Mouse (Mus musculus): ENCODE results near the gene Nek8. TPM values are rescaled to one million over a fixed set of nuclear protein-coding genes. Genes with fewer than 3 reads are reported as not detected.
A peak's percentile ranks its signal among the peaks of the same experiment; 100 is the strongest.
"Not testable (repeated sequence)": the region's sequence is repeated elsewhere in the genome, so short reads cannot be mapped to it uniquely, and the experiment has no call there.

The Nek8 gene
- polyA plus RNA-seq, 1 experiment from 2014 or later: 20.6 TPM

GRCm38 (mm10) chr11:78184702-78185101, 8.2 kb upstream of the Nek8 start:
- not testable (repeated sequence) for ATAC-seq (ENCODE audit: low read depth); H3K27ac ChIP-seq (ENCODE audit: low read length); H3K4me2 ChIP-seq (ENCODE audit: low read depth, low read length); H3K9me3 ChIP-seq (ENCODE audit: control insufficient read depth, low read length); H3K27me3 ChIP-seq (ENCODE audit: control insufficient read depth, insufficient read depth, low read depth, low read length); H3K4me3 ChIP-seq (ENCODE audit: low read length); H3K9ac ChIP-seq (ENCODE audit: low read length)
- Histone ChIP-seq H3K36me3 (ENCODE audit: control insufficient read depth, insufficient read depth, low read length) (peaks cover 18% of the 10 kb centered on the region), H3K4me1 (replicated peaks; ENCODE audit: control insufficient read depth, insufficient read depth, low read length) (peaks cover 30% of the 10 kb centered on the region)
- 93% methylated on average over 6 of the region's 6 CpGs for WGBS

GRCm38 (mm10) chr11:78183884-78184514, 7.5 kb upstream of the Nek8 start:
- no peak for ATAC-seq (ENCODE audit: low read depth)
- Histone ChIP-seq H3K27me3 (ENCODE audit: control insufficient read depth, insufficient read depth, low read depth, low read length) (no peaks in the 10 kb centered on the region), H3K4me3 (ENCODE audit: low read length) (peak overlapping the region; percentile 95), H3K4me1 (replicated peaks; ENCODE audit: control insufficient read depth, insufficient read depth, low read length) (peaks cover 34% of the 10 kb centered on the region), H3K27ac (ENCODE audit: low read length) (no peak overlapping the region), H3K9ac (ENCODE audit: low read length) (no peak overlapping the region), H3K4me2 (ENCODE audit: low read depth, low read length) (peak overlapping the region; percentile 24), H3K36me3 (ENCODE audit: control insufficient read depth, insufficient read depth, low read length) (peaks cover 18% of the 10 kb centered on the region), H3K9me3 (ENCODE audit: control insufficient read depth, low read length) (no peaks in the 10 kb centered on the region)
- 35% methylated on average over 10 of the region's 10 CpGs for WGBS

GRCm38 (mm10) chr11:78182961-78183844, 6.7 kb upstream of the Nek8 start, which contains the start of gene Rpl23a:
Gene Rpl23a, minus strand, starts transcription at chr11:78183584.
- Histone ChIP-seq H3K27ac (ENCODE audit: low read length) (peak within 1 kb of the TSS; percentile 92), H3K9ac (ENCODE audit: low read length) (peak within 1 kb of the TSS; percentile 94), H3K4me2 (ENCODE audit: low read depth, low read length) (peak within 1 kb of the TSS; percentile 81), H3K4me3 (ENCODE audit: low read length) (peak within 1 kb of the TSS; percentile 95), H3K36me3 (ENCODE audit: control insufficient read depth, insufficient read depth, low read length) (peaks cover 18% of the 10 kb centered on the region), H3K27me3 (ENCODE audit: control insufficient read depth, insufficient read depth, low read depth, low read length) (no peaks in the 10 kb centered on the region), H3K4me1 (replicated peaks; ENCODE audit: control insufficient read depth, insufficient read depth, low read length) (peaks cover 35% of the 10 kb centered on the region), H3K9me3 (ENCODE audit: control insufficient read depth, low read length) (no peaks in the 10 kb centered on the region)
- peak; percentile 85 for ATAC-seq (ENCODE audit: low read depth)
- WGBS: under 1% methylated on average over 38 of the region's 38 CpGs

GRCm38 (mm10) chr11:78182450-78182849, 6.0 kb upstream of the Nek8 start:
- H3K27me3 ChIP-seq (ENCODE audit: control insufficient read depth, insufficient read depth, low read depth, low read length): no peaks in the 10 kb centered on the region
- peaks cover 18% of the 10 kb centered on the region for H3K36me3 ChIP-seq (ENCODE audit: control insufficient read depth, insufficient read depth, low read length)
- H3K27ac ChIP-seq (ENCODE audit: low read length): peak overlapping the region; percentile 92
- H3K9ac ChIP-seq (ENCODE audit: low read length): peak overlapping the region; percentile 94
- peak overlapping the region; percentile 95 for H3K4me3 ChIP-seq (ENCODE audit: low read length)
- peak overlapping the region; percentile 81 for H3K4me2 ChIP-seq (ENCODE audit: low read depth, low read length)
- WGBS: 3% methylated on average over 7 of the region's 7 CpGs
- no peak for ATAC-seq (ENCODE audit: low read depth)
- peaks cover 36% of the 10 kb centered on the region for H3K4me1 ChIP-seq (replicated peaks; ENCODE audit: control insufficient read depth, insufficient read depth, low read length)
- H3K9me3 ChIP-seq (ENCODE audit: control insufficient read depth, low read length): no peaks in the 10 kb centered on the region

- Histone ChIP-seq H3K4me2 (ENCODE audit: low read depth, low read length) (peak overlapping the region; percentile 81), H3K36me3 (ENCODE audit: control insufficient read depth, insufficient read depth, low read length) (peaks cover 18% of the 10 kb centered on the region), H3K4me3 (ENCODE audit: low read length) (peak overlapping the region; percentile 95), H3K9me3 (ENCODE audit: control insufficient read depth, low read length) (no peaks in the 10 kb centered on the region), H3K4me1 (replicated peaks; ENCODE audit: control insufficient read depth, insufficient read depth, low read length) (peaks cover 38% of the 10 kb centered on the region), H3K9ac (ENCODE audit: low read length) (peak overlapping the region; percentile 94), H3K27me3 (ENCODE audit: control insufficient read depth, insufficient read depth, low read depth, low read length) (no peaks in the 10 kb centered on the region), H3K27ac (ENCODE audit: low read length) (no peak overlapping the region; the same call in 1 of the 2 replicates)
- no peak for ATAC-seq (ENCODE audit: low read depth)
- WGBS: 23% methylated on average over 2 of the region's 2 CpGs
These were observed 5.4 kb upstream of the Nek8 start for GRCm38 (mm10) chr11:78181830-78182357.

- Histone ChIP-seq H3K4me2 (ENCODE audit: low read depth, low read length) (peak overlapping the region; percentile 78; the same call in 1 of the 2 replicates), H3K4me3 (ENCODE audit: low read length) (no peak overlapping the region), H3K9ac (ENCODE audit: low read length) (no peak overlapping the region; the same call in 1 of the 2 replicates), H3K9me3 (ENCODE audit: control insufficient read depth, low read length) (no peaks in the 10 kb centered on the region), H3K27ac (ENCODE audit: low read length) (no peak overlapping the region), H3K4me1 (replicated peaks; ENCODE audit: control insufficient read depth, insufficient read depth, low read length) (peaks cover 38% of the 10 kb centered on the region), H3K27me3 (ENCODE audit: control insufficient read depth, insufficient read depth, low read depth, low read length) (no peaks in the 10 kb centered on the region), H3K36me3 (ENCODE audit: control insufficient read depth, insufficient read depth, low read length) (peaks cover 18% of the 10 kb centered on the region)
- ATAC-seq (ENCODE audit: low read depth): no peak
- WGBS: 63% methylated on average over 6 of the region's 6 CpGs
These were observed 3.7 kb upstream of the Nek8 start for GRCm38 (mm10) chr11:78180081-78180761.

- H3K4me3 ChIP-seq (ENCODE audit: low read length): peak overlapping the region; percentile 78
- H3K36me3 ChIP-seq (ENCODE audit: control insufficient read depth, insufficient read depth, low read length): peaks cover 18% of the 10 kb centered on the region
- no peaks in the 10 kb centered on the region for H3K9me3 ChIP-seq (ENCODE audit: control insufficient read depth, low read length)
- ATAC-seq (ENCODE audit: low read depth): no peak
- H3K27ac ChIP-seq (ENCODE audit: low read length): peak overlapping the region; percentile 98
- 23% methylated on average over 8 of the region's 8 CpGs for WGBS
- peak overlapping the region; percentile 80 for H3K9ac ChIP-seq (ENCODE audit: low read length)
- H3K4me1 ChIP-seq (replicated peaks; ENCODE audit: control insufficient read depth, insufficient read depth, low read length): peaks cover 38% of the 10 kb centered on the region
- H3K27me3 ChIP-seq (ENCODE audit: control insufficient read depth, insufficient read depth, low read depth, low read length): no peaks in the 10 kb centered on the region
- peak overlapping the region; percentile 78 for H3K4me2 ChIP-seq (ENCODE audit: low read depth, low read length)
These were observed 3.0 kb upstream of the Nek8 start for GRCm38 (mm10) chr11:78179438-78179999.

- H3K4me3 ChIP-seq (ENCODE audit: low read length): peak overlapping the region; percentile 78
- H3K4me2 ChIP-seq (ENCODE audit: low read depth, low read length): peak overlapping the region; percentile 78
- H3K27me3 ChIP-seq (ENCODE audit: control insufficient read depth, insufficient read depth, low read depth, low read length): no peaks in the 10 kb centered on the region
- H3K36me3 ChIP-seq (ENCODE audit: control insufficient read depth, insufficient read depth, low read length): peaks cover 18% of the 10 kb centered on the region
- H3K9me3 ChIP-seq (ENCODE audit: control insufficient read depth, low read length): no peaks in the 10 kb centered on the region
- H3K4me1 ChIP-seq (replicated peaks; ENCODE audit: control insufficient read depth, insufficient read depth, low read length): peaks cover 38% of the 10 kb centered on the region
- peak overlapping the region; percentile 80 for H3K9ac ChIP-seq (ENCODE audit: low read length)
- H3K27ac ChIP-seq (ENCODE audit: low read length): peak overlapping the region; percentile 98
- WGBS: under 1% methylated on average over 29 of the region's 29 CpGs
- ATAC-seq (ENCODE audit: low read depth): peak; percentile 18; the same call in 1 of the 2 replicates
These were observed 2.5 kb upstream of the Nek8 start for GRCm38 (mm10) chr11:78178859-78179437.
